Mouse (Mus musculus): Measurements from ENCODE around the gene Col6a5.

The Col6a5 gene

GRCm38 (mm10) chr9:105827076-105827647 lies 133.3 kb downstream of the Col6a5 start:
- no peak for DNase-seq (ENCODE audit: low spot score)

- no peak for DNase-seq (ENCODE audit: low spot score)
Measured at GRCm38 (mm10) chr9:105820711-105821110, 139.7 kb downstream of the Col6a5 start.

- DNase-seq (ENCODE audit: low spot score), result no peak
Measured at GRCm38 (mm10) chr9:105819155-105819709, 141.2 kb downstream of the Col6a5 start.

- no peak for DNase-seq (ENCODE audit: low spot score)
Measured at GRCm38 (mm10) chr9:105814436-105814835, 146.0 kb downstream of the Col6a5 start.

GRCm38 (mm10) chr9:105811458-105811857 lies 149.0 kb downstream of the Col6a5 start:
- no peak for DNase-seq (ENCODE audit: low spot score)

- DNase-seq (ENCODE audit: low spot score), result no peak
Measured at GRCm38 (mm10) chr9:105808920-105809505, 151.4 kb downstream of the Col6a5 start.

Data from layer of hippocampus, adult 9-10 months (tissue).